Mouse (Mus musculus): ENCODE data around the gene Slpi. TPM values are rescaled to one million over a fixed set of nuclear protein-coding genes. Genes with fewer than 3 reads are reported as not detected.
A peak's percentile ranks its signal among the peaks of the same experiment; 100 is the strongest.

Gene Slpi
- polyA plus RNA-seq, 1 experiment from 2014 or later: 0.49 TPM

DNA sequence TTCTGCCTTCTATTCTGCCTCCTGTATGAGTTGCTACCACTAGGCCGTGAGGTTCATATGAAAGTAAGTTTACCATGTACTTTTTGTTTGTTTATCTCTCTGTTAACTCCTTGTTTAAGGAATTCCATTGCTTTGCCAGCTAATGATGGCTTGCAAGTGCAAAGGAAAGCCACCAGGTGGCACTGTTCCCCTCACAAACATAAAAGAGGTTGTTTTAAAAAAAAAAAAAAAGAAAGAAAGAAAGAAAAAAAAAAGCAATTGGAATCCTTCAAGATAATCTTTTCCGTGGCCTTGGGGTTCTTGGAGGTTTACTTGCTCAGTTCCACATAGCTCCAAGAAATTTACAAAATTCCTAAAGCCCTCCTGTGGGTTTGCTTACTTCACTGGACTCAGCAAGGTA is 28.3 kb upstream of the Slpi start:
- 2% methylated on average over 2 of the region's 2 CpGs for WGBS
- ATAC-seq (ENCODE audit: low FRiP score): no peak

DNA sequence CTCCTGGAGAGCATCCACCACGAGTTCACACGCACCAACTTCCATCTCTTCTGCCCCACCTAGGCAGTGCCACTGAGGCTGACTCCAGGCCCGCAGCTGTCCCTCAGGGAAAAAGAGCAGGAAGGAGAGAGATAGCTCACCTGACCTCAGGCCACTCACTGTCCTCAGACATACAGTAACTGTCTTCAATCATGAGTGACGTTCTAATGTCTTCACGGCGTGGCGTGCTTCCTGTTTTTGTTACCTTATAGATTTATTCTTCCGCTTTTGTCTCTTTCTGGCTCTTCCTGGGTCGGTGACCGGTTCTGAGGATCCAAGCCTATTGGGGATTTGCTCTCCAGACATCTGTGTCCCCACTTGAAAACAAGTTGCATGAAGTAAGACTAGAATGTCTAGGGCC is 25.7 kb upstream of the Slpi start:
- peak overlapping the region; percentile 47 for H3K4me2 ChIP-seq
- WGBS: 80% methylated on average over 10 of the region's 10 CpGs
- no peaks in the 10 kb centered on the region for H3K9me3 ChIP-seq
- H3K4me3 ChIP-seq: peak overlapping the region; percentile 24
- H3K9ac ChIP-seq: peak overlapping the region; percentile 49
- H3K4me1 ChIP-seq (replicated peaks): 0 out of 2 replicates have a peak, but pooled peaks cover 4% of the 10 kb centered on the region
- no peak for ATAC-seq (ENCODE audit: low FRiP score)
- no peak overlapping the region for H3K27ac ChIP-seq
- peaks cover 35% of the 10 kb centered on the region for H3K27me3 ChIP-seq
- no peaks in the 10 kb centered on the region for H3K36me3 ChIP-seq

More for the DNA sequence above, 28.3 kb upstream of the Slpi start:
- Histone ChIP-seq H3K27me3 (peaks cover 20% of the 10 kb centered on the region), H3K4me2 (no peak overlapping the region), H3K27ac (no peak overlapping the region), H3K4me3 (no peak overlapping the region), H3K36me3 (no peaks in the 10 kb centered on the region), H3K9me3 (no peaks in the 10 kb centered on the region), H3K9ac (no peak overlapping the region), H3K4me1 (replicated peaks) (0 out of 2 replicates have a peak, but pooled peaks cover 4% of the 10 kb centered on the region)

DNA sequence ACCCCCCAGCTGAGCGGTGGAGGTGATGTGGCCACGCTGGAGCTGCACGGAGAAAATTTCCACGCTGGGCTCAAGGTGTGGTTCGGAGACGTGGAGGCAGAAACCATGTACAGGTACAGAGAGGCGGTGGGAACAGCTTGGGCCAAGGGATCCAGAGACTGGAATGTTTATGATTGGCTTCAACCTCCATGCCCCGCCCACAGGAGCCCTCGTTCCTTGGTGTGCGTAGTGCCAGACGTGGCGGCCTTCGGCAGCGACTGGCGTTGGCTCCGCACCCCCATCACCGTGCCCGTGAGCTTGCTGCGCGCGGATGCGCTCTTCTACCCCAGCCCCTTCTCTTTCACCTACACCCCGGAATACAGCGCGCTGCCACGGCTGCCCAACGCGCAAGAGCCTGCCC is 25.3 kb upstream of the Slpi start:
- H3K9ac ChIP-seq: peak overlapping the region; percentile 49
- H3K4me1 ChIP-seq (replicated peaks): 0 out of 2 replicates have a peak, but pooled peaks cover 4% of the 10 kb centered on the region
- no peak for ATAC-seq (ENCODE audit: low FRiP score)
- peak overlapping the region; percentile 24 for H3K4me3 ChIP-seq
- H3K27ac ChIP-seq: no peak overlapping the region
- H3K27me3 ChIP-seq: peaks cover 38% of the 10 kb centered on the region
- H3K36me3 ChIP-seq: no peaks in the 10 kb centered on the region
- WGBS: 28% methylated on average over 28 of the region's 28 CpGs
- H3K4me2 ChIP-seq: peak overlapping the region; percentile 47
- no peaks in the 10 kb centered on the region for H3K9me3 ChIP-seq

DNA sequence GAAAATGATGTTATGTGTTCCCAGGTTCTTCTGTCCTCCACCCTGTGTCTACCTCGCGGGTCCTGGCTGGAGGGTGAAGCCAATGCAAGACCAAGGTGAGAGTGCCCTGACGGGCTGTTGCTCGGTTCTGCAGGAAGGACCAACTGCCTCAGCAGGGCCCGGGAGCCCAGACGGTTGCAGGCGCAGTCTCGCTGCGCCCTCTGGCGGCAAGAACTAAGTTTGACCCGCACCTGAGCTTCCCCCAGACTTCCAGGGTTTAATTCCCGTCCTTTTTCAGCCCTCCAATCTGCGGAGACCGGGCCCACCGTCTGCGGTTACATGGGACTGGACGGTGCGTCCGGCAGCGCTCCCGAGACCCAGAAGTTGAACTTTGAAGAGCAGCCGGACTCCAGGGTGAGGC is 18.8 kb upstream of the Slpi start:
- Histone ChIP-seq H3K9ac (no peak overlapping the region), H3K4me2 (no peak overlapping the region), H3K9me3 (no peaks in the 10 kb centered on the region), H3K36me3 (no peaks in the 10 kb centered on the region), H3K27ac (no peak overlapping the region), H3K27me3 (peaks cover 84% of the 10 kb centered on the region), H3K4me1 (replicated peaks) (peaks cover 20% of the 10 kb centered on the region), H3K4me3 (no peak overlapping the region)
- WGBS: 1% methylated on average over 22 of the region's 22 CpGs
- no peak for ATAC-seq (ENCODE audit: low FRiP score)

DNA sequence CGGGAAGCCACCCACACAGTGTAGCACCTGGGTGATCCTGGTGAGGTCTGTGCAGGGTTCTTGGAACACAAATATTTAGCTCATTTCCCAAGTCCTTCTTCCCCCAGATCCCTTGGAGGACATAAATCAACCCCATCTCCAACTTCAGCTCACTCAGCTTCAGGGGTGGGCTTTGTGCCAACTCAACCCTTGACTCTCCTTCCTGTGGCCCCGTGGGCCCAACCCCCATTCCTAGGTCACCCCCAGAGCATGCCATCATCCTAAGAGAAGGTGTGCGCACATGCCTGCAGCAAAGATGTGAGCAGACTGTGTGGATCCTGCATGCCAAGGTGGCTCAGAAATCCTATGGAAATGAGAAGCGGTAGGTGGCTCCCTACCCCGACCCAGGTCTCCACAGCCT is 16.6 kb upstream of the Slpi start:
- Histone ChIP-seq H3K9me3 (no peaks in the 10 kb centered on the region), H3K4me1 (replicated peaks) (peaks cover 31% of the 10 kb centered on the region), H3K4me2 (no peak overlapping the region), H3K9ac (no peak overlapping the region), H3K4me3 (no peak overlapping the region), H3K27me3 (peaks cover 100% of the 10 kb centered on the region), H3K27ac (no peak overlapping the region), H3K36me3 (no peaks in the 10 kb centered on the region)
- ATAC-seq (ENCODE audit: low FRiP score): no peak
- WGBS: 54% methylated on average over 5 of the region's 5 CpGs

DNA sequence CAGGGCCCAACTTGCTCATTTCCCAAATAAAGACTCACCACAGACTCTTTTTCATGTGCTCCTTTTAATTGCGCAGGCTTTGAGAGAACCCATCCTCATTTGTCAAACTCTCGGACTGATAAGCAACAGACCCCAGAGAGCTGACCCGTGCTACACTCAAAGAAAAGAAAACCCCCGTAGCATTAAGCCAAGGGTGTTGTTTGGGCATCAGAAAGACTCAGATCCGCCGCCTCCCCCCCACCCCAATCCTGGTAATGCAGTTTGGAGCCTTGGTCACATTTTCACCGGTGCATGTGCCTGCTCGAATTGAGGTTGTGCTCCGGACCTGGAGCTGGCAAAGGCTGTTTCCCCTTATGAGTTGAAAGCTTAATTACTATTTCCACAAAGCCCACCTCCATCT is 16.2 kb upstream of the Slpi start, which contains the start of gene Matn4:
Matn4 (minus strand) TSS at position 101 of the 400 bp plus-strand sequence.
- Histone ChIP-seq H3K27me3 (peaks cover 100% of the 10 kb centered on the region), H3K4me1 (replicated peaks) (peaks cover 35% of the 10 kb centered on the region), H3K36me3 (no peaks in the 10 kb centered on the region), H3K27ac (no peak within 1 kb of the TSS), H3K9me3 (no peaks in the 10 kb centered on the region), H3K4me3 (peak within 1 kb of the TSS; percentile 36), H3K9ac (peak within 1 kb of the TSS; percentile 63), H3K4me2 (peak within 1 kb of the TSS; percentile 64)
- WGBS: 6% methylated on average over 9 of the region's 9 CpGs
- no peak for ATAC-seq (ENCODE audit: low FRiP score)

DNA sequence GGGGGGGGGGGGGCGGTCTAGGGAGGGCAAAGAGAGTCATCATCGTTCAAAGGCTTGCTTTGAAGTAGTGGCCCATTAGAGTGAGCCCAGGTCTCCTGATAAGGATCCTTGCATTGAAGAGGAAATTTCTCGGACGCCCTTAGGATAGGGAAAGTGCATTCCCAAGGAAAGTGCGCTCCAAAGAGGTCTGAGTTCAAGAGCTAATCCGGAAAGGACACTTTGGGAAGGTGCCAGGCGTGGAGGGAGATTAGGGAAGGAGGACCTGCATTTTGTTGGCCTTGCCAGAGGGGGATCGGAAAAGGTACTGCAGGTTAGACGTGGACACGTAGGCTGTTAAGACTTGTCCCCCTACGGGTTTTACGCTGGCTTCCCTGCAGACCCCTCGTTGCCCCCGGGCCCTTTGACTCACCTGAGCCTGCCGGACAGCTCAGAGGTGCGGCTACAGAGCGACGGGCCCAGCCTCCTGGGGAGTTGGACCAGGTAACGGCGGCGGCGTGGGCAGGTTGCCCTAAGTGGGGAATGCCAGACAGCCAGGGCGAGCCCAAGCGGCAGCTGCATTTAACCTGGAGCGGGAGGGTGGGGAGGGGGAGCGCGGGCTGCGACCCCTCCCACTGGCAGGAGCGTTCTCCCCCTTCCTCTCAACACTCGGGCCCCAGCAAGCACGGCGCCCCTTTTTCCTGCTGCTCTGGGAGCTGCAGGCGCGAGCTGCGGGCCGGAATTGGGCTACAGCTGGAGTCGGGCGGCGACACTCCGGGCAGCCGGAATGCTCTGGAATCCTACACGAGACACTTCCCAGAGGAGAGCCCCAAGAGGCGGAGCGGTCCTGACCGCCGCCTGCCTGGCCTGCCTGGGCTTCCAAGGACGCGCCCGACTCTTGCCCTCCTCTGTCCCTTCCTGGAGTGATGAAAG is 15.4 kb upstream of the Slpi start:
- H3K9me3 ChIP-seq: no peaks in the 10 kb centered on the region
- no peak for ATAC-seq (ENCODE audit: low FRiP score)
- peaks cover 100% of the 10 kb centered on the region for H3K27me3 ChIP-seq

DNA sequence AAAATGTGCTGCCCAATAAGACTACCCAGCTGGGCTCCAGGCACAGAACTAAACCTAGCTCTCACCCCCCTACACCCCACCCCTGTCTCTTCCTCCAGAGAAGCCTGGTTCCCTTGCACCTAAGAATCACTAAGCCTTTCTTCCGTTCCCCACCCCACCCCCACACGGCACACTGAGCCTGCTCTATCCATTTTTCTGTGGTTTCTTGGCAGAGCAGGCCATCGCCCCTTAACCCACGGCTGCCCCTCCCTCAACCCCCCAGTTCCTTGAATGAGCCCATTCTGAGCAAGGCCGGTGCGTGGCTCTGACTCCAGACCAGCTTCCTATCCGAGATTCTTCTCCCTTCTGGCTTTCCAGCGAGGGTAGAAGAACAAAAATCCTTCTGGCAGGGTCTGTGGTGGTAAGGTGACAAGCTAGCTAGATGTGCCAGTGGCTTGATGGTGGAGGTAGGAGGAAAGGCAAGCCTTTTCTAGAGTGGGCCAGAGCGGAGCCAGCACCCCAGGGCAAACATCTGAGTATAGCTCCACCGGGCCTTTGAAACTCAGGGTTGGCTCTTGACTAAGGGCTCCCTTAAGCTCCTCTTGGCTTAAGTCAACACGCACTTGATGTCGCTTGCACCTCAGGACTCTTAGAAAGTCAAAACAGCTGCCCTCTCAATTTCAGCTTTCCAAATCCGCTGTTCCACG is 14.6 kb upstream of the Slpi start:
- Histone ChIP-seq H3K9ac (peak overlapping the region; percentile 63; the same call in 1 of the 2 replicates), H3K4me2 (0 out of 2 replicates have a peak overlapping the region, but pooled peaks have one; percentile 64), H3K4me1 (replicated peaks) (peaks cover 35% of the 10 kb centered on the region), H3K27me3 (peaks cover 100% of the 10 kb centered on the region), H3K4me3 (peak overlapping the region; percentile 9; the same call in 1 of the 2 replicates), H3K9me3 (no peaks in the 10 kb centered on the region), H3K27ac (no peak overlapping the region), H3K36me3 (no peaks in the 10 kb centered on the region)
- ATAC-seq (ENCODE audit: low FRiP score): no peak
- WGBS: 11% methylated on average over 14 of the region's 14 CpGs

More for the DNA sequence above, 15.4 kb upstream of the Slpi start:
- Histone ChIP-seq H3K4me2 (peak overlapping the region; percentile 64), H3K27ac (no peak overlapping the region), H3K36me3 (no peaks in the 10 kb centered on the region), H3K9ac (peak overlapping the region; percentile 63), H3K4me1 (replicated peaks) (peaks cover 35% of the 10 kb centered on the region), H3K4me3 (peak overlapping the region; percentile 36)
- whole genome bisulfite sequencing: under 1% methylated on average over 49 of the region's 49 CpGs

DNA sequence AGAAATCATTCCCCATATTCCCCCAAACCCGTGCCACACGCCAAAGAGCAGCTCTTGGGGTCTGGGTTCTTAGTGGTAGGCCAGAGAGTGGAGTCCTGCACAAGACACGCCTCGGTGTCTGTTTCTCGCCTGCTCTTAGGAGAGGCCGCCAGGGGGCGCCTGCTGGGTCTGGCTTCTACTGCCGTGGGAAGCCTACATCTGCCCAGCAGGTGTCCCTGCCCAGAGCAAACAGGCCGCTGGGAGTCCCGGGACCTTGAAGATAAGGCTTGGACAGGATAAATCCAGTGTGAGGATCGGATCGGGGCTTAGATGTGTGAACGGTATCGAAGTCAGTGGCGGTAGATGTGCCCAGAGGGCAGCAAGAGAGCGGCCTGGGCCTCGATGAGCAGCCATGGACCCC is 14.0 kb upstream of the Slpi start, which contains the start of gene Rbpjl:
Rbpjl (plus strand) TSS at position 236 of the 400 bp plus-strand sequence.
- Histone ChIP-seq H3K27me3 (peaks cover 93% of the 10 kb centered on the region), H3K27ac (no peak within 1 kb of the TSS), H3K9ac (peak within 1 kb of the TSS; percentile 63; the same call in 1 of the 2 replicates), H3K4me3 (peak within 1 kb of the TSS; percentile 9; the same call in 1 of the 2 replicates), H3K4me2 (0 out of 2 replicates have a peak within 1 kb of the TSS, but pooled peaks have one; percentile 64), H3K9me3 (peaks cover 3% of the 10 kb centered on the region; the same call in 1 of the 2 replicates), H3K4me1 (replicated peaks) (peaks cover 34% of the 10 kb centered on the region), H3K36me3 (no peaks in the 10 kb centered on the region)
- WGBS: 4% methylated on average over 17 of the region's 17 CpGs
- no peak for ATAC-seq (ENCODE audit: low FRiP score)

DNA sequence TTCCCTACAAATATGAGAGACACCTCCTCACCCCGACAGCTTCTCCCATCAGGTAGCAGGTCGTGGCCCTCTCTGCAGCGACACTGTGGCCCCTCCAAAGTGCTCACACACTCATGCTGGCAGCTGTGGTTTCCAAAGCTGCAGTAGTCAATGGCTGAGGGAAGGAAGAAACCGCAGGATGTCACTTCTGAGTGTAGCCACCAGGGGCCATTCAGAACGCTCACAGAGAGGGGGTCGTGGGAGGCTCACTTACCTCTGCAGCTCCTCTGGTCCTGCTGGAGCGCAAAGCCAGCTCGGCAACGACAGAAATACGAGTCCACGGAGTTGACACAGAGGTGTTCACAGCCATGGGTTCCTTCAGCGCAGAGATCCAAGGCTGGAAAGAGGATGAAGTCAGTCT is 8.0 kb upstream of the Slpi start:
- WGBS: 76% methylated on average over 12 of the region's 12 CpGs
- no peak for ATAC-seq (ENCODE audit: low FRiP score)
- peaks cover 5% of the 10 kb centered on the region; the same call in 1 of the 2 replicates for H3K9me3 ChIP-seq
- H3K4me3 ChIP-seq: no peak overlapping the region
- no peak overlapping the region for H3K4me2 ChIP-seq
- no peak overlapping the region for H3K27ac ChIP-seq
- H3K36me3 ChIP-seq: no peaks in the 10 kb centered on the region
- H3K27me3 ChIP-seq: peaks cover 52% of the 10 kb centered on the region
- no peak overlapping the region for H3K9ac ChIP-seq
- peaks cover 14% of the 10 kb centered on the region for H3K4me1 ChIP-seq (replicated peaks)

DNA sequence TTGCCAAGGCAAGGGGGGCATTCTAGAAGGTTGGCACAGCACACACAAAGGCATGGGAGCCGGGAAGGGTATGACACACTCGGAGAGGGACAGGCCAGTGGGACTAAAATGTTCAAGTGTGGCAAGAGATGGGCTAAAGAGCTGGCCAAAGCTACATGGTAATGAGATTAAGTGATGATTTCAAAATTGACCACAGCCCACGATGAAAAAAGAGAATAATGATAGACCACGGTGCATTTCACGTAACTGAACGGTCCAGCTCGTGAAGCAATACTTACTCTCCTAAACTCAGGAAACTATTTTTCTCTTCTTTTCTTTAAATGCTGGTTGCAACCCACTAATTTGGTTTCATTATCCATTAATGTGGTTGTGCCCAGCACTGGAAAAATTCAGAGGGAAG is 7.2 kb upstream of the Slpi start:
- Histone ChIP-seq H3K9me3 (peaks cover 5% of the 10 kb centered on the region; the same call in 1 of the 2 replicates), H3K4me3 (no peak overlapping the region), H3K4me1 (replicated peaks) (peaks cover 10% of the 10 kb centered on the region), H3K9ac (no peak overlapping the region), H3K27ac (no peak overlapping the region), H3K36me3 (no peaks in the 10 kb centered on the region), H3K4me2 (no peak overlapping the region), H3K27me3 (peaks cover 48% of the 10 kb centered on the region)
- no peak for ATAC-seq (ENCODE audit: low FRiP score)
- 92% methylated on average over 7 of the region's 7 CpGs for WGBS

DNA sequence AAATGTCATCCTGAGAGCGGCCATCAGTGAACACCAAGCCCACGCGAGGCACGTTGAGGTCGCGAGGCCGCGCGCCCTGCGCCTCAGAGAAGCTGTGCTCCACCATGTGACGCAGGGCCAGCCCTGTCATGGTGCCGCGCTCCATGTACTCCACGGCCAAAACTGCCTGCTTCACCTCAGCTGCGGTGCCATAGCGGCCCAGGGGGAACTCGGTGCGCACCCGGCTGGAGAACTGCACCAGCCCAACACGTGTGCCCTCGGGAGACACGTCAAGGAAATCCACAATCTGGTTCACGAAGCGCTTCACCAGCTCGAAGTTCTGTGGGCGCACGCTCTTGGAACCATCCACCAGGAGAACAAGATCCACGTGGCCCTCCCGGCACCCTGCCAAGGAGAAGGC is 4.2 kb upstream of the Slpi start:
- H3K27me3 ChIP-seq: peaks cover 45% of the 10 kb centered on the region
- H3K36me3 ChIP-seq: no peaks in the 10 kb centered on the region
- H3K9ac ChIP-seq: no peak overlapping the region
- H3K9me3 ChIP-seq: peaks cover 5% of the 10 kb centered on the region; the same call in 1 of the 2 replicates
- no peak overlapping the region for H3K4me3 ChIP-seq
- H3K4me2 ChIP-seq: no peak overlapping the region
- peaks cover 11% of the 10 kb centered on the region for H3K4me1 ChIP-seq (replicated peaks)
- ATAC-seq (ENCODE audit: low FRiP score): no peak
- no peak overlapping the region for H3K27ac ChIP-seq
- 82% methylated on average over 29 of the region's 29 CpGs for WGBS
